Mouse (Mus musculus) c-Kit-positive CD71-negative TER-119-negative erythroid progenitor cells, embryonic 14.5 days (primary cell): Measurements from ENCODE around the gene Pcolce.
A peak's percentile ranks its signal among the peaks of the same experiment; 100 is the strongest.

Experiments
- DNase-seq: peaks from one replicate; pipeline ENCODE4 v3.0.0-alpha.2; 2013; ENCODE audit warnings: low read depth

Pcolce gene

DNA sequence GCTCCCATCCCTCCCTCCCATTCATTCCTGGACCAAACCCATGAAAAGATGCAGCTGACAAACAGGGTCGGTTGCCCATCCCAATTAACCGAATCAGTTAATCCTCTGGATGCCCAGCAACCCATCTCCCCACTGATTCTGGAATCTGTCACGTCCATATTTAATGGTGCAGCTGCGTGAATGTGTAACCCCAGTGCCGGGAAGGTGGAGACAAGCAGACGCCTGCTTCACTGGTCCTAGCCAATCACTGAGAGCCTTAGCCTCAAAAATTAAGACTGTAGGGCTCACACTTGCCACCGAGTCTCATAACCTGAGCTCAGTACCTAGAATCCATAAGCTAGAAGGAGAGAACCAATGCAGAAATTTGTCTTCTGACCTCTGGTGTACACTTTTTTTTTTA is 17.7 kb downstream of the Pcolce start:
- no peak for DNase-seq

DNA sequence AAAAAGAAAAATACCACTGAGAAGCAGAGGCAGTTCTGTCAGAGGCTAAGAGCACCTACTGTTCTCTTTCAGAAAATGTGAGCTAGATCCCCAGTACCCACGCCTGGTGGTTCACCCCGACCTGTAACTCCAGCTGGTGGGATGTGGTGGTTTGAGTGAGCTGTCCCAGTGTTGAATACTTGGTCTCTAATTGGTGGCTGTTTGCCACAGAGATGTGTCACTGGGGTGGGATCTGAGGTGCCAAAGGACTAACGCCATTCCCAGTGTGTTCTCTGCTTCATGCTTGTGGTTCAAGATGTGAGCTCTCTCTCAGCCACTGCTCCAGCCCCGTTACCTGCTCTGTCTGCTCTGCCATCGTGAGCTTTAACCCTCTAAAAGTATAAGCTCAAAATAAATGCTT is 23.1 kb downstream of the Pcolce start:
- DNase-seq: no peak

DNA sequence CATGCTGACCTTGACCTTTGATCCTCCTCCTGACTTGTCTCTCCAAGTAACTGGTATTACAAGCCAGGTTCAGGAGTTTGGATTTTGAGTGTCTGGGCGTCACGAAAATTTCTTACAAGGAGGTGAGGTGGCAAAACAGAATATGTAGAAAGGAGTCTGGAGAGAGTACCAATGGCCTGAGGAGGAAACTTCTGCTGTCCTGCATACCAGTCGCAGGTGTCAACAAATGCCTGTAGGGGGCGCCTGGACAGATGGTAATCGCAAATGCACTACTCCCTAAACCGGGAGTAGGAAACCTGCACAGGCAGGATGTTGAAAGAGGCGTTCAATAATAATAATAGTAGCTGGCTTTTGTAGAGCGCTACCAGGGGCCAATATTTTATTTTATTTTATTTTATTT is 28.6 kb downstream of the Pcolce start:
- DNase-seq: peak; percentile 53

DNA sequence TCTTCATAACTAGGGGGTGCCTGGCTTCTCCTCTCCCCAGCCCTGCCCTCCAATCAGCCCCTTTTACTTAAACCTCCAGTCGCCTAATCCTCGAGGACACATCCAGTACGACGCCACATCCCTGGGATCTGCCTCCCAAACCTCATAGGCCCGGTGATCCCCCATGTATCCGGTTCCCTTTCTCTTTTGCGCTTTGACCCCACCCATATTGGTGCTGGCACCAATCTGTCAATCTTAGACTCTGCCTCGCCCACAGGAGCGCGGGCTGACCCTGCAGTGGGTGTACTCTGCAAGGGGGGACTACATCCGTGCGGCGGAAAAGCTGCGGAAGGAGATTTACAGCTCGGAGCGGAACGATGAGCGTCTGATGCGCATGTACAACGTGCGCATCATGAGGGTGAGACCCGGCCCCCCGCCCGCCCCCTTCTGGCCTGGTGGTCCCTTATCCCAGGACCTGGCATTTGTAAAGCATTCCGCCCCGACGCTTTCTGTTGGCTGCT is 29.9 kb downstream of the Pcolce start:
- no peak for DNase-seq

DNA sequence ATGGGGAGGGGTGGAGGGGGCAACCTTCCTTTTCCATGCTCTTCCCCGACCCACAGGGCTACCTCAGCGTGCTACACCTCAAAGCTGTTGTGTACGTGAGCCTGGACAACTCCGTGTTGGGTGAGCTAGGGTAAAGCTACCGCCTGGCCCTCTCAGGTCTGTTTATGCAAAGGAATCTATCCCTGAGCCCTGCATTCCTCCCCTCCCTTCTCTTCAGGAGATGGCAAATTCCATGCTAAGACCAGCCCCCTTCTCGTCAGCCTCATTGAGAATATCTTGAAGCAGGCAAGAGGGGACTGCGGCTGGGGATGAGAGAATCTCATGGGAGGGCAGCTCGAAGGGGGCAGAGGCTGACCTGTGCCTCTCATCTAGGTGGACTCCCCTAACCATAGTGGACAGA is 30.9 kb downstream of the Pcolce start:
- no peak for DNase-seq

DNA sequence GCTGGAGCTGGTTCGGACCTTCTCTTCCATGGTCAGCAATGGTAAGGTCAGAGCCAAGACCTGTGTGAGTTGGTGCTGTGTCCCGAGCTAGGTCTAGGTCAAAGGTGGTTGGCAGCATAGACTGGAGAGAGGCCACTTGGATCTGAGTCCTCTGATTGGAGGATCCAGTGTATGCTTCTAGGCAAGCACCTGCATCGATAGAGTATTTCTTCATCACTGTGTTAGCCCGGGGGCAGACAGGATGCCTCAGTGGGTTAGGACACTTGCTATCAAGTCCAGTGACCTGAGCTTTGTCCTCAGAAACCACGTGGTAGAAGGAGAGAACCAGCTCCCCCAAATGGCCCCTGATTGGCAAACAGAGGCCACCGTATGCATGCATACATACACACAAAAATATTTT is 33.3 kb downstream of the Pcolce start:
- no peak for DNase-seq

DNA sequence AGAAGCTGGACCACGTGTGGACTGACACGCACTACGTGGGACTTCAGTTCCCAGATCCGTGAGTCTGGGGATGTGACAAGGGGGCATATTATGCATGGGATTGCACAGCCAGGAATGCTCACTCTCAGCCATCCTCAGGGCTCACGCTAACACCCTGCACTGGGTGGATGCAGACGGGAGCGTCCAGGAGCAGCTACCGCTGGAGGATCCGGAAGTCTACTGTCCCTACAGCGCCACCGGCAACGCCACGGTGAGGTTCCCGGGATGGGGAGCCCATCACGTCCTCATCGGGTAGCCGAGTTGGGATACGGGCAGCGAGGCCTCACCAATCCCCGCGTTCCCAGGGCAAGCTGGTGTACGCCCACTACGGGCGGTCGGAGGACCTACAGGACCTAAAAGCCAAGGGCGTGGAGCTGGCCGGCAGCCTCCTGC is 39.1 kb downstream of the Pcolce start:
- DNase-seq: no peak

DNA sequence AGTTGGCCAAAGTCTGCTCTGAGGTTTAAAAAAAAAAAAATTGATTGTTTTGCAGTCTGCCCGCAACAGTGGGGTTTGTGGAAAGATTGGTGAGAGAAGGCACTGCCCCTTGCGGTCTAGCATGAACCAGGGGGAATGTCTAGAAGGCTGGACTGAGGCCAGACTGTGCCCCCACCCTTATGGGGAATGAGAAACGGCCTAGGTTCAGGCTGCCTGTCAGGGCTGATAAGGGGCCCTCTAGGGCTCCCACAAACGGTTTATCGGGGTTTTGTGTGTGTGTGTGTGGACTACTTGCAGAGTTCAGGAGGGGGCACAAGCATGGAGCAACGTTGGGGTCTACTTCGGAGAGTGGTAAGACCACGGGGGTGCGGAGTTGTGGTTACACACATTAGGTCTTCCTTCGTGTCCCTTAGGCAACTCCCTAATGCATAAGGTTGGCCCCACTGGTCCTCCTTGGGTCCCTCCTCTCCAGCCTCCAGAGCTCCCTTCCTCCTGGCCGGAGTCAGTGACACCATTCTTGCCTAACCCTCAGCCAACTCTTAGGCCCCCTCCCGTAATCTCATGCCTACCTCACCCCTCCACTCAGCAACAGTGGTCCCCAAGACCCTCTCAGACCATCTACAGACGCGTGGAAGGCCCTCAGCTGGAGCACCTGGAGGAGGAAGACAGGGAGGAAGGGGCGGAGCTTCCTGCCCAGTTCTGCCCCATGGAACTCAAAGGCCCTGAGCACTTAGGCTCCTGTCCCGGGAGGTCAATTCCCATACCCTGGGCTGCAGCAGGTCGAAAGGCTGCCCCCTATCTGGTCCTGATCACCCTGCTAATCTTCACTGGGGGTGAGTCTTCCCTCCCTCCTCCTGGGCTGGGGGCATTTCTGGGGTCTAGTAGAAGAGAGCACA is 42.6 kb downstream of the Pcolce start:
- peak; percentile 51 for DNase-seq

DNA sequence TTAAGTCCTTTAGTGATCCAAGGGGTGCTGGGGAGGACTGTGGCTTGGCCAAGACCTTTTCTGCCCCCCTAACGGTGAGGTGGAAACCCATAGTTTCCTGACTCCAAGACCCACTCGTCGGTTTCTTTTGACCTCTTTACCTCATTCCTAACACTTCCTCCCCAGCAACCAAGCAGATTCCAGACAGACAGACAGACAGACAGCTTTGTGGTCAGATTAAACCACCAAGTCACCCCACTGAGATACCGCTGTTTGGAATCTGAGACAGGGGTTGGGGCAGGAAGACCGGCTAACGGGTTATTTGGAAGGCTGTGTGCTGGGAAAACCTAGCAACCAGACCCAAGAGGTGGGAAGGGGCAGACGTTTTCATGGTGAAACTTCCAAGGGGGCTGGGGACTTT is 43.4 kb downstream of the Pcolce start:
- DNase-seq: no peak

DNA sequence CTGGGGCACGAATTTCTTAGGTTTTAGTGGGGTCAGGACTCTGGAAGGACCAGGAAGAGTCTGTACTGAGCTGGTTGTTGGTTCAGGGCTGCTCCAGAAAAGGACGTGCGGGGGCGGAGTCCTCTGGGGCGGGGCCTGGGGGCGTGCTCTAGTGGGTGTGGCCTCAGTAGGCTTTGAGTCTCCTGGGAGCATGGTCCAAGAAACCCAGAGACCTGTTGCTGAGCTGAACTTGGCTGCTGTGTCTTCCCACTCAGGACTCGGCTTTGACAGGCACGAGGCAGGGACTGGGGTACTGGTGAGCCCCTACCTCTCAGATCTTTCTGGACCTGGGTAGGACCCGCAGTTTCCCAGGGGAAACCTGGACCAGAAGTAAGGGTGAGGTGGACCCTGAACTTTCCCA is 43.9 kb downstream of the Pcolce start, which contains the start of gene Tfr2:
Tfr2 (plus strand) TSS at position 176 of the 400 bp plus-strand sequence.
- DNase-seq: peak; percentile 77

DNA sequence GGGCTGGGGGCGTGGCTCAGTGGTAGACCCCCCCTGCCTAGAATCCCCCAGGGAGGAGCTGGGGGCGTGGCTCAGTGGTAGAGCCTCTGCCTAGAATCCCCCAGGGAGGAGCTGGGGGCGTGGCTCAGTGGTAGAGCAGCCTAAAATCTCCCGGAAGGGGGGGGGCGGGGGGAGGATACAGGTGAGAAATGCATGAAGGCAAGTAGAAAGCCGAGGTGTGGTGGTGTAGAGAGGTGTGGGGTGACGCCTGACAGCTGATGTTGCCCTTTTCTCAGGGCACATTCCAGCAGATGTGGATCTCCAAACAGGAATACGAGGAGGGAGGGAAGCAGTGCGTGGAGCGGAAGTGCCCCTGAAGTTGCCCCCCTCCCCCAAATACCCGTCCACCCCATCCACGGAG is 44.6 kb downstream of the Pcolce start:
- DNase-seq: no peak

DNA sequence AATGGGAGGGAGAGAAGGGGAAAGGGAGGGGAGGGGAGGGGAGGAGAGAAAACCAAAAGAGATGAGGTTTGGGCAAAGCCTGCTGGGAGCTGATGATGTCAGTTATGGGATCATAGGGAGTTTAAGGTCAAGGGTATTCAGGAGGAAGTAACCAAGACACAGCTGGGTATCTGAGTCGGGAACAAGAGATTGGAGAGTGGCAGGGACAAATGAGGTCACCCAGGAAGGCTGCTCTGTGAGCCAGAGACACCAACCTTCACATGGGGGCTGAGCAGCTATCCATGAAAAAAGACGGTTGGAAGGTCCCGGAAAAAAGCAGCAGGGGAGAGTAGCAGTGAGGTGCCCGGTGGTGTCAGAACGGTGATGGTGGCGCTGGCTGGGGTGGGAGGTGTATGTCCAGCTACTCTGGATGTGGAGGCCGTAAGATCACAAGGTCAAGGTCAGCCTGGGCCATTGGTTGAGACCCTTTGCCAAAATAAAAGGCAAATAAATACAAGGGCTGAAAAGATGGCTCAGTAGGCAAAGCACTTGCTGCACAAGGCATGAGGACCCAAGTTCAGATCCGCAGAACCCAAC is 45.3 kb downstream of the Pcolce start:
- no peak for DNase-seq

DNA sequence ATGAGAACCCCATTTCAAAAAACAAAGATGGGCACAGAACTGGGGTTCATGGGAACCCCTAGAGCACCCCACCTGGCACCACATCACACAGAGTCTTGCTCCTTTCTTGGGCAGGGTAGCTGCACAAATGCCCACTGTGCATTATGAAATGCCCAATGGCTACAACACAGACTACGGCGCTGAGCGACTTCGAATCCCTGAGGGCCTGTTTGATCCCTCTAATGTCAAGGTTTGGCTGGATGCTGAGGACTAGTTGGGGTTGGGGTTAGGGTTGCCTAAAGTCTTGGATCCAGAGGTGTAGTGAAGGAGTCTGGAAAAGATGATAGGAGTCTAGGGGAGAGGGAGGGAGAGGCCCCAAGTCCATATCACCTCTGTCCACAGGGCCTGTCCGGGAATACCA is 47.2 kb downstream of the Pcolce start:
- no peak for DNase-seq

DNA sequence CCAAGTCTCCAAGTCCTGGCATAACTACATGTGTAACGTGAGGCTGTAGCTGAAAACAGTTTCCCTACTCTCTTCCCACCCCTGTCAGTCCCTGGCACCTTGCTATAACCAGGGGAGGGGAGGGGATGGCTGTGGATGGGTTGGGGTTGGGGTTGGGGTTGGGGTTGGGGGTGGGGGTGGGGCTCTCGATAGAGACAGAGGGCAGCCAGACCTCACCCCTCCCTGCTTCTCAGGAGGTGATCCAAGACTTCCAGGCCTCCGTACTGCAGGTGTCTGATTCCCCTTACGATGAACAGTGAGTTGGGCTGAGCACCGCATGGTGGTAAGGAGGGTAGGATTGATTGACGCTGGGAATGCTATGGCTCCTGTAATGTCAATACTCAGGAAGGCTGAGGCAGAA is 47.8 kb downstream of the Pcolce start:
- no peak for DNase-seq

DNA sequence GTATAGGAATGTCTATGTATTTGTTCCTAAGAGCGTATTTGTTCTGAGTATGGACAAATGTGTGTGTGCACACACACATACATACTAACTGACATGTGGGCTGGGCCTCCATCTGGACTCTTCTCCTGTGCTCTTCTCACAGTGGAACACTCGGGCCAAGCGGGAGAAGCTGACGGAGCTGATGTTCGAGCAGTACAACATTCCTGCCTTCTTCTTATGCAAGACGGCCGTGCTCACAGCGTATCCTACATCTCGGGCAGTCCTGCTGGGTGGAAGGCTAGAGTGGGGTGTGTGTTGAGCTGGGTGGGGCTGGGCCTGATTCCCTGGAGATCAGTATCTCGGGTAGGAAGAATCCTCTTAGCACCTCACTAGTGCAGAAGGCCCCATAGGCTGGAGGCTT is 50.6 kb downstream of the Pcolce start:
- no peak for DNase-seq

DNA sequence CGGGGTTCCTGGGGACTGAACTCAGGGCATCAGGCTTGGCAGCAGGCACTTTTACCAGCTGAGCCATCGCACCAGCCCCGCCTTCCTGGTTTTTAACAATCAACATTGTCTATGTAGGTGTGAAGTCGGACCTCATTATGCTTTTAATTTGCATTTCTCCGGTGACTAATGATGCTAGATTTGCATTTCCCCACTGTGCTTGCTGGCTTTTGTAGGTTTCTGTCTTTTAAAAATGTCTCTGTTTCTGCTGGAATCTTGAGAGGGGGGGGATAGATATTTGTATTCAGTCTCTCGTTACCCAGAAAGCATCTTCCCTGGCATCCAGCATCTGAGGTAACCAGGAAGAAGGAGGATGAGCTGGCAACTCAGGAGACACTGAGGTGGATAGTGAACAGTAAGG is 52.0 kb downstream of the Pcolce start:
- DNase-seq: no peak
